Mouse (Mus musculus) hindbrain, embryonic 16.5 days (tissue): ENCODE data around the gene Gla. TPM values are rescaled to one million over a fixed set of nuclear protein-coding genes. Genes with fewer than 3 reads are reported as not detected.
A peak's percentile ranks its signal among the peaks of the same experiment; 100 is the strongest.

ENCODE experiments used
- ATAC-seq: fragments of 200-750 bp; cut with Nextera tagmentation; 2 replicates; pipeline ENCODE4 v1.8.0; 2017; ENCODE audit warnings: moderate TSS enrichment, moderate library complexity
- H3K27ac ChIP-seq: fragments of 300-500 bp; sonication (generic); 2 replicates; pipeline ENCODE4 v1.5.1; 2014; ENCODE audit warnings: low read depth, mild to moderate bottlenecking, control low read depth, low read length, moderate library complexity
- H3K27me3 ChIP-seq: fragments of 300-500 bp; sonication (generic); replicated peaks from 2 replicates; pipeline ENCODE4 v1.6.1; 2014; ENCODE audit warnings: low read length; ENCODE audit not compliant: control insufficient read depth, insufficient read depth
- H3K36me3 ChIP-seq: fragments of 300-500 bp; sonication (generic); 2 replicates; pipeline ENCODE4 v1.6.1; 2014; ENCODE audit warnings: mild to moderate bottlenecking, low read length, moderate library complexity, mixed read lengths; ENCODE audit not compliant: control insufficient read depth, insufficient read depth
- H3K4me1 ChIP-seq: fragments of 300-500 bp; sonication (generic); 2 replicates; pipeline ENCODE4 v1.6.1; 2014; ENCODE audit warnings: low read depth, low read length; ENCODE audit not compliant: control insufficient read depth, insufficient read depth
- H3K4me2 ChIP-seq: fragments of 300-500 bp; sonication (generic); 2 replicates; pipeline ENCODE4 v1.6.1; 2014; ENCODE audit warnings: mild to moderate bottlenecking, low read length, control low read depth, moderate library complexity
- H3K4me3 ChIP-seq: fragments of 300-500 bp; sonication (generic); 2 replicates; pipeline ENCODE4 v1.5.1; 2014; ENCODE audit warnings: mild to moderate bottlenecking, low read length, control low read depth, moderate library complexity
- H3K9ac ChIP-seq: fragments of 300-500 bp; sonication (generic); 2 replicates; pipeline ENCODE4 v1.6.1; 2014; ENCODE audit warnings: low read depth, mild to moderate bottlenecking, control low read depth, low read length, moderate library complexity
- H3K9me3 ChIP-seq: fragments of 300-500 bp; sonication (generic); 2 replicates; pipeline ENCODE4 v1.6.1; 2014; ENCODE audit warnings: mild to moderate bottlenecking, low read length, moderate library complexity; ENCODE audit not compliant: control insufficient read depth
- WGBS: fragments of 180-500 bp; shearing (Covaris S2); extraction: QIAGEN DNeasy Blood & Tissue Kit; methylation state at CpG from one replicate; pipeline ENCODE4 v1.1.7; 2014; 5-methylcytosine and 5-hydroxymethylcytosine counted together
- polyA plus RNA-seq: library from polyadenylated mRNA; unstranded; fragments of >200 nt; fragmentation: Nextera tagmentation; extraction: Ambion mirVana; gene quantifications from 2 replicates; pipeline ENCODE4 v1.2.1, GENCODE M21; 2015

The Gla gene
- 3.9 and 4.7 TPM in 2 replicates for polyA plus RNA-seq

GRCm38 (mm10) chrX:134600659-134601379 lies at the start of gene Gla, which contains the start of gene Hnrnph2:
Gene Gla (minus strand): TSS chrX:134601125.
Gene Hnrnph2 (plus strand): TSS chrX:134601179.
- peak within 1 kb of the TSS; percentile 93 for H3K27ac ChIP-seq
- H3K4me3 ChIP-seq, result peak within 1 kb of the TSS; percentile 53
- H3K36me3 ChIP-seq, result no peaks in the 10 kb centered on the region
- 18% methylated on average over 33 of the region's 33 CpGs for WGBS
- peak within 1 kb of the TSS; percentile 59 for H3K4me2 ChIP-seq
- H3K27me3 ChIP-seq, result no peaks in the 10 kb centered on the region
- peak within 1 kb of the TSS; percentile 62 for H3K9ac ChIP-seq
- peak; percentile 98 for ATAC-seq
- H3K4me1 ChIP-seq, result no peaks in the 10 kb centered on the region
- H3K9me3 ChIP-seq, result no peaks in the 10 kb centered on the region

- peak; percentile 89 for ATAC-seq
- Histone ChIP-seq H3K36me3 (no peaks in the 10 kb centered on the region), H3K9me3 (no peaks in the 10 kb centered on the region), H3K4me1 (no peaks in the 10 kb centered on the region), H3K27me3 (no peaks in the 10 kb centered on the region), H3K27ac (no peak overlapping the region), H3K4me2 (peak overlapping the region; percentile 34; the same call in 1 of the 2 replicates), H3K4me3 (no peak overlapping the region), H3K9ac (no peak overlapping the region)
- 22% methylated on average over 11 of the region's 11 CpGs for WGBS
Measured at GRCm38 (mm10) chrX:134648031-134648692, 47.2 kb upstream of the Gla start.

GRCm38 (mm10) chrX:134647421-134647820 lies 46.5 kb upstream of the Gla start:
- no peak for ATAC-seq
- H3K4me2 ChIP-seq, result no peak overlapping the region
- H3K9ac ChIP-seq, result no peak overlapping the region
- H3K27ac ChIP-seq, result no peak overlapping the region
- H3K36me3 ChIP-seq, result no peaks in the 10 kb centered on the region
- WGBS, result 73% methylated on average over 8 of the region's 8 CpGs
- H3K9me3 ChIP-seq, result no peaks in the 10 kb centered on the region
- no peaks in the 10 kb centered on the region for H3K27me3 ChIP-seq
- H3K4me3 ChIP-seq, result no peak overlapping the region
- H3K4me1 ChIP-seq, result no peaks in the 10 kb centered on the region

GRCm38 (mm10) chrX:134646338-134646737 lies 45.4 kb upstream of the Gla start:
- Histone ChIP-seq H3K4me1 (no peaks in the 10 kb centered on the region), H3K27ac (no peak overlapping the region), H3K9me3 (no peaks in the 10 kb centered on the region), H3K36me3 (no peaks in the 10 kb centered on the region), H3K9ac (no peak overlapping the region), H3K4me2 (no peak overlapping the region), H3K4me3 (no peak overlapping the region), H3K27me3 (no peaks in the 10 kb centered on the region)
- ATAC-seq, result no peak
- WGBS, result 94% methylated on average over 1 of the region's 1 CpGs

GRCm38 (mm10) chrX:134641000-134641760 lies 40.3 kb upstream of the Gla start:
- Histone ChIP-seq H3K36me3 (no peaks in the 10 kb centered on the region), H3K27me3 (no peaks in the 10 kb centered on the region), H3K27ac (no peak overlapping the region), H3K4me3 (no peak overlapping the region), H3K9ac (no peak overlapping the region), H3K9me3 (no peaks in the 10 kb centered on the region), H3K4me2 (no peak overlapping the region), H3K4me1 (no peaks in the 10 kb centered on the region)
- 70% methylated on average over 10 of the region's 10 CpGs for WGBS
- ATAC-seq, result no peak

- H3K9ac ChIP-seq, result no peak overlapping the region
- no peak overlapping the region for H3K4me2 ChIP-seq
- no peaks in the 10 kb centered on the region for H3K27me3 ChIP-seq
- no peaks in the 10 kb centered on the region for H3K4me1 ChIP-seq
- WGBS, result 88% methylated on average over 3 of the region's 3 CpGs
- H3K27ac ChIP-seq, result no peak overlapping the region
- H3K9me3 ChIP-seq, result no peaks in the 10 kb centered on the region
- no peak overlapping the region for H3K4me3 ChIP-seq
- no peaks in the 10 kb centered on the region for H3K36me3 ChIP-seq
- no peak for ATAC-seq
Measured at GRCm38 (mm10) chrX:134635860-134636259, 34.9 kb upstream of the Gla start.

GRCm38 (mm10) chrX:134635111-134635510 lies 34.2 kb upstream of the Gla start:
- H3K9me3 ChIP-seq, result no peaks in the 10 kb centered on the region
- ATAC-seq, result no peak
- H3K4me2 ChIP-seq, result no peak overlapping the region
- no peak overlapping the region for H3K9ac ChIP-seq
- H3K4me1 ChIP-seq, result no peaks in the 10 kb centered on the region
- no peak overlapping the region for H3K4me3 ChIP-seq
- no peaks in the 10 kb centered on the region for H3K27me3 ChIP-seq
- WGBS, result 55% methylated on average over 3 of the region's 3 CpGs
- H3K27ac ChIP-seq, result no peak overlapping the region
- no peaks in the 10 kb centered on the region for H3K36me3 ChIP-seq

- no peak for ATAC-seq
- H3K36me3 ChIP-seq, result no peaks in the 10 kb centered on the region
- whole genome bisulfite sequencing, result 96% methylated on average over 5 of the region's 5 CpGs
- H3K4me1 ChIP-seq, result no peaks in the 10 kb centered on the region
- no peak overlapping the region for H3K4me3 ChIP-seq
- no peak overlapping the region for H3K27ac ChIP-seq
- H3K27me3 ChIP-seq, result no peaks in the 10 kb centered on the region
- no peaks in the 10 kb centered on the region for H3K9me3 ChIP-seq
- no peak overlapping the region for H3K4me2 ChIP-seq
- no peak overlapping the region for H3K9ac ChIP-seq
Measured at GRCm38 (mm10) chrX:134632710-134633109, 31.8 kb upstream of the Gla start.

- H3K9ac ChIP-seq, result no peak overlapping the region
- H3K4me2 ChIP-seq, result no peak overlapping the region
- no peaks in the 10 kb centered on the region for H3K4me1 ChIP-seq
- H3K27ac ChIP-seq, result no peak overlapping the region
- no peak for ATAC-seq
- H3K4me3 ChIP-seq, result no peak overlapping the region
- no peaks in the 10 kb centered on the region for H3K27me3 ChIP-seq
- 81% methylated on average over 2 of the region's 2 CpGs for WGBS
- no peaks in the 10 kb centered on the region for H3K36me3 ChIP-seq
- no peaks in the 10 kb centered on the region for H3K9me3 ChIP-seq
Measured at GRCm38 (mm10) chrX:134628200-134628599, 27.3 kb upstream of the Gla start.
